Mouse (Mus musculus) cerebellum, postnatal 4 days (tissue): ENCODE results near the gene Atp6v0d1.
"Not testable (repeated sequence)": the region's sequence is repeated elsewhere in the genome, so short reads cannot be mapped to it uniquely, and the experiment has no call there.

Experiments
- DNase-seq, 2 experiments: peaks; one replicate each; pipeline ENCODE4 v3.0.0; 2022; ENCODE audit warnings: low spot score in 2 of 2, mixed read lengths in 1 of 2

Atp6v0d1 gene

GRCm38 (mm10) chr8:105565952-105566702 lies at the start of gene Atp6v0d1:
TSS of gene Atp6v0d1 (minus strand) at chr8:105566047.
- peak; percentile 95 to 98 for DNase-seq

DNA sequence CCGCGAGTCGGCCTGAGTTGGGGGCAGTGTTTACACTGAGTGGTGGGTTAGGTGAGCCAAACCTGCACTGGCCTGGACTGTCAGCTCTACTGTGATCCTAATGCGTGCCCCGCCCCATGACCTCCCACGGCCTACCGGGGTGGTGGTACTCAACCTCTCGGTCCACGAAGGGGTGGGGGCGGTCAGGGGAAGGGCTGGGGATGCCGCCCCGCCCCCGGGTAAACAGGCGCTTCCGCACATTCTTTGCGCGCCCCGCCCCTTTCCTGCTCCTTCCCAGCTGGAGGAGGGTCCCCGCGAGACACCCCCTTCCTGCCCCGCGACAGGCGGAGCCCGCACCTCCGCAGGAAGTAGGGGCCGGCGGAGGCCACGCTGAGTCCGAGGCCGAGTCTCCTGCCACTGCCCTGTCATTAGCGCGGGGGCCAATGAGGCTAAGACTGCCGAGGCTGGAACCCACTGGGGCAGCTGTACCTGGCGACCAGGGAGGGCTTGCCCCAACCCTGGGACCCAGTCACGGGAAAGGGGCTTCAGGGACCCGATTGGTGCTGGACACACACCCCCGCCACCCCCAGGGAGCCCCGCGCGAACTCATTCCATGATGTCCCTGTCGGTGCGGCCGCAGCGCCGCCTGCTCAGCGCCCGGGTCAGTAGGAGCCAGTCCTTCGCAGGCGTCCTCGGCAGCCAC lies 48.1 kb upstream of the Atp6v0d1 start:
- peak in 1 of 2 experiments; percentile 16 for DNase-seq

DNA sequence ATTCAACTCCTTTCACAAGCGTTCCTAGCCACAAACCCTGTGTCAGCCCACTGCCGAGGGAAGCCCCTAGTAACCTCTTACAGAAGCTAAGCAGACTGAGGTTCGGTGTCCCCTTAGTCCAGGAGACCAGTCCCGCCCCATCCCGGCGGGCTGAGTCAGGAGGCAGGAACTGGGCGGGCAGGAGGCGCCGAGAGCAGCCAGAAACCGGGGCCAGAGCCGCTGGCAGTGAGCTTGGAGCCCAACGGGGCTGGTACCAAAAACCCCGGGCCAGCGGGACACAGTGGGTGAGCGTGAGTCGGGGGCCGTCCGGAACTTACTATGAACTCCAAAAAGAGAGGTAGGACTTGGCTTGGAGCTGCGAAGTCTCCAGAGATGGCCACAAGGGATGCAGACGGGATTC lies 47.2 kb upstream of the Atp6v0d1 start:
- no peak for DNase-seq

DNA sequence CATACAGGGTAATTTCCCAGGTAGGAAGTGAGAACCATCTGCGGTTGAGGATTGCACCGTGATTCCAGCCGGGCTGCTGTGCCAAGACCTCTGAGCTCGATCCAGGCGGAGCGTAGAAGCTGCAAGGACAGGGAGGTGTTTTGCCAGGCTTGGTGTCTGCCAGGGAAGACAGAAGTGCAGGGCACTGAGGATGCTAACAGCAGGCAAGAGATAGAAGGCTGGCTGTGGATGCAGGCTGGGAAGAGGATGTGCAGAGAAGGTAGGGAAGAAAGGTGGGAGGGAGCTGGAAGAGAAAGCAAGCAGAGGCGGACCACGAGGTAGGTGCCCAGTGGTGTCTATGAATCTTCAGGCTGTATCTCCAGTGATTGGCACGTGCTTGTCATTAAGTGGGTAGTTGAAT lies 46.0 kb upstream of the Atp6v0d1 start:
- no peak for DNase-seq

DNA sequence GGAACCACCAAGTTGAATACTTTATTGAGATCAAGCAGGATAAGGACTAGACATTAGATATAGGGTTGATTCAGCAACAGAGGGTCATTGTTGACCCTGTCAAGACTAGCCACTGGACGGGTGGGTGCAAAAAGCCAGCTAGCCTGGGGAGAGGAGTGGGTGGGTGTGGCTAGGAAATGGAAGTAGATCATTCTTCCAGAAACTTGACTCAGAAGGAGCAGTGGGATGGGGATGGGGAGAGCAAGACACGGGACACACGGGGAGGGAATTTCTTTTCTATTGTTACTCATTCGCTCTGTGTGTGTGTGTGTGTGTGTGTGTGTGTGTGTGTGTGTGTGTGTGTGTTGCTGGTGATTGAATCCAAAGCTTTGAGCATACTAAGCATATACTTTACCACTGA lies 43.9 kb upstream of the Atp6v0d1 start:
- no peak for DNase-seq

- DNase-seq, result no peak
Observed at GRCm38 (mm10) chr8:105609355-105609754, 43.5 kb upstream of the Atp6v0d1 start.

DNA sequence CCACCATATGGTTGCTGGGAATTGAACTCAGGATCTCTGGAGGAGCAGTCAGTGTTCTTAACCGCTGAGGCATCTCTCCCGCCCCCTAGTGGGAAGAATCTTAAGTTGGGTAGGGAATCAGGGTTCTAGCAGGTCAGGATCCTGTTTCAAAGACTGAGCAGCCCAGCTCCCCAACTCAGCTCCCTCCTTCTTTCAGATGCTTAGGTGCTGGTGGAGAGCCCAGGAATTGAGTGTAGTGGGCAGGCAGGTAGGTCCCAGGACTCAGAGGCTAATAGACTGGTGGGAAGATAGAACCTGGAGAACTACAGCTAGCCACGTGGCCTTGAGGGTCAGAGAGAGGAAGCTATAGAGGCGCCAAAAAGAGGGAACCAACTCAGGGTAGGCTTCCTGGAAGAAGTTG lies 41.8 kb upstream of the Atp6v0d1 start:
- DNase-seq, result peak in 1 of 2 experiments; percentile 24

DNA sequence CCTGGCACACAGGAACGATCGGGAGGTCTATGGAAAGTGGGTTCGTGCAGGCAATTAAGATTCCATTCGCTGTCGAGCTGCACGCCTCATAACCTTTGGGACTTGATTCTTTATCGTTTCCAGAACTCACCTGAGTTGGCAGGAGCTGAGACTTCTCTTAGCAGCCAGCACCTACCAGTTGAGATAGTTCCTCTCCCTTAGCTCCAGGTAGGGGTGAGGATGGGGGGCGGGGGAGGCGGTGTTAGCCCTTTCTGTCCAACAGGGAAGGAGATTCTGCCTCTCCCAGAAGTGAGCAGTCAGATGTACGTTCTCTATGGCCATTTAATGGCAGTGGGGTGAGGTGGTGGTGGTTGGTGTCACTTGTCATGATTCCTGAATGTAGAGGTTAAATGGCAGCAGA lies 41.2 kb upstream of the Atp6v0d1 start:
- no peak for DNase-seq

DNA sequence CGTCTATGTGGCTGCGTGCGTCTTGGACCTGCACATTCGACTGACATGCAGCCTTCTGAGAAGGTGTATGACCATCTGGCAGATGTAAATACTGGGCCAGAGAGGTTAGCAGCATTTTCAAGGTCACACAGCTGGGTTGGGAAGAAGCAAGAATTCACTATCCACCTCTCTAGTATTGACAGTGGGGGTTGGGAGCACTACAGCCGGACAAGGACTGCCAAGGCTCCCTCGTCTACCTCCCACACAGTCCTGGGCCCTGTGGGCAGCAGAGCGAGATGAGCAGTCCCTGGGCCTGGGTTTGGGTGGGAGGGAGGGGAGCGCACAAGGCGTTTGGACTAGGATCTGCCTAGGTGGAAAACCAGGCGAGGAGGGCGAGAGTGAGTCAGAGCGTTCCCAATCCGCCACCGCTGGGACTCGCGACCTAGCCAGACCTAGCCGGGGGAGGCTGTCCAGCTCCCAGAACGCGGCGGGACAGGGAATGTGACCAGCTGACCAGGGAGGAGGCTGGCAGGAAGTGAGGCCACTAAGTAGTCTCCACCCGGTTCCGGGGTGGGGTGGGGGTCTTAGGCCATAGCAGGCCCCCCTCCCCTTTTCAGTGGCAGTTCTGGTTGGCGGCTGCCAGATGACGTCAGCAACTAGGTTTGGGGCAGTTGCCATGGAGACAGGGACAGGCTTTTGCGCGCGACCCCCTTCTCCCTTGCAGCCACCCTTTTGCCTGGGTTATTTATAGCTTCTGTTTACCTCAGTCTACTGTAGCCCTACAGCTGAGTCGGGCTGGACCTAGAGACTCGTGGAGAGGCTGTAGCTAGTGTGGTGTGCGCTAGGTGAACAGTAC lies 40.6 kb upstream of the Atp6v0d1 start:
- DNase-seq, result peak; percentile 72 to 81

GRCm38 (mm10) chr8:105605491-105606188 lies 39.8 kb upstream of the Atp6v0d1 start:
- peak in 1 of 2 experiments; percentile 36 for DNase-seq

DNA sequence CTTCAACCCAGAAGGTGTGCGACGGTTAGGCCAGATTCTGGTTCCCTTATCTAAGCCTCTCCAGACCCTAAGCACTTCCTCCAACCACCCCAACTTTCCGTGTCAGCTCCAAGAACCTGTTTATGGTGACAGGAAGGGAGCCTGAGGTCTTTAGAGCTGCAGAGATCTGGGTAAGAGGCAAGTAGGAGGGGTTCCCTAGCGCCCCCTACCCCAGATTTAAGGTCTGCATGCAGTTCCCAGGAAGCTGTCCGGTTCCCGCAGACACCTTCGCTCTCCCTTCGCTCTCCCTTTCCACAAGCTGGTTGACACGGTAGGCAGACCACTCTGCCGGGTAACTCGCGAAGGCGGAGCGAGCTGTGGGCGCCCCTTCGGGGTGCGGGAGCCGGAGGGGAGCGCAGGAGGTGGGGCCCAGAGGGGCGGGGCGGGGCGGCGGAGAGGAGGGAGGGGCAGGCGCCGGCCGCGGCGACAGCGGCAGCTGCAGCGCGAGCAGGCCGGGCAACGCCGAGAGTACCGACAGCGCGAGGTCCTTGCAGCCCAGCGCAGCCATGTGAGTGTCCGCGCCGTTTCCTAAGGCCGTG lies 39.0 kb upstream of the Atp6v0d1 start, which contains the start of gene Ripor1:
Gene Ripor1 (plus strand): TSS at position 452 of the 578 bp plus-strand sequence.
- peak; percentile 64 to 84 for DNase-seq

DNA sequence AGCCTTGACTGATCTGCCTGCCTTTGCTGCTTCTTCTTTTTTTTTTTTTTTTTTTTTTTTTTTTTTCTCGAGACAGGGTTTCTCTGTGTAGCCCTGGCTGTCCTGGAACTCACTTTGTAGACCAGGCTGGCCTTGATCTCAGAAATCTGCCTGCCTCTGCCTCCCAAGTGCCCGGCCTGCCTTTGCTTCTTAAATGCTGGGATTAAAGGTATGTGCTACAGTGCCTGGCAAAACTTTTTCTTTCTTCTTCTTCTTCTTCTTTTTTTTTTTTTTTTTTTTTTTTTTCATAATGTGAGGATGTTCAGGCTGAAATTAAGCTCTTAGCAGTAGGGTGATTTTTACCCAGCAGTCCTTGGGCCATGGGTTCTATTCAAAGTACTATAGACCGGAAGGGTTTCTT lies 36.7 kb upstream of the Atp6v0d1 start:
- DNase-seq, result not testable (repeated sequence)

DNA sequence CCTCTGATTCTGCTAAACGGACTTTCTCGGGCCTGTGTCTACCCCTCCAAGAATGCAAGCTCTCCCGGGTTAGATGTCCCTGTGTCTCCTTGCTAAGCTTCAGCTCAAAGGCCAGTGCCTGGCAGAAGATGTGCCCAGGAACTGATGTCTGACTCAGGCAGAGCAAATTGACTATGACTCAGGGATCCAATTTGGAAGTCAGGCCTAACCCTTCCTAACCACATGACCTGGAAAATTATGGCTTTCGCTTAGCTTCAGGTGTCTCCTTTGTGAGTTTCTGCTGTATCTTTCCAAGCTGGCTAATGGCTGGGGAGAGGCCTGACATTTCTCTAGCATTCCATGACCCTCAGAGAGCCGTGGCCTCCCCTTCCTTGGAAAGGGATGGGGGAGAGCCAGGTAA lies 35.5 kb upstream of the Atp6v0d1 start:
- DNase-seq, result no peak

DNA sequence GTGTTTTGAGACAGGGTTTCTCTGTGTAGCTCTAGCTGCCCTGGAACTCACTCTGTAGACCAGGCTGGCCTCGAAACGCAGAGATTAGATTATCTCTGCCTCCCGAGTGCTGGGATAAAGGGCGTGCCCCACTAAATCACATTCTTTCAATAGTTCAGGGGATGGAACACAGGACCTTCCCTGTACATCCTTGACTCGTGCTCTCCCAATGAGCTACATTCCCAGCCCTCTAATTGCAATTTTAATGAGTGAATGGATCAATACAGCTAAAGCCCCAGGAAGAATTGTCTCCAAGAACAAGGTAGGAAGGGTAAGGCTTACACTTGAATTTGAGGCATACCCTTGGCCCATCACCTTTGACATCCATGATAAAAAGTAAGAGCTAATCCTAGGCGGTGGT lies 32.9 kb upstream of the Atp6v0d1 start:
- no peak for DNase-seq

GRCm38 (mm10) chr8:105596362-105597034 lies 30.7 kb upstream of the Atp6v0d1 start:
- peak in 1 of 2 experiments; percentile 44 for DNase-seq

DNA sequence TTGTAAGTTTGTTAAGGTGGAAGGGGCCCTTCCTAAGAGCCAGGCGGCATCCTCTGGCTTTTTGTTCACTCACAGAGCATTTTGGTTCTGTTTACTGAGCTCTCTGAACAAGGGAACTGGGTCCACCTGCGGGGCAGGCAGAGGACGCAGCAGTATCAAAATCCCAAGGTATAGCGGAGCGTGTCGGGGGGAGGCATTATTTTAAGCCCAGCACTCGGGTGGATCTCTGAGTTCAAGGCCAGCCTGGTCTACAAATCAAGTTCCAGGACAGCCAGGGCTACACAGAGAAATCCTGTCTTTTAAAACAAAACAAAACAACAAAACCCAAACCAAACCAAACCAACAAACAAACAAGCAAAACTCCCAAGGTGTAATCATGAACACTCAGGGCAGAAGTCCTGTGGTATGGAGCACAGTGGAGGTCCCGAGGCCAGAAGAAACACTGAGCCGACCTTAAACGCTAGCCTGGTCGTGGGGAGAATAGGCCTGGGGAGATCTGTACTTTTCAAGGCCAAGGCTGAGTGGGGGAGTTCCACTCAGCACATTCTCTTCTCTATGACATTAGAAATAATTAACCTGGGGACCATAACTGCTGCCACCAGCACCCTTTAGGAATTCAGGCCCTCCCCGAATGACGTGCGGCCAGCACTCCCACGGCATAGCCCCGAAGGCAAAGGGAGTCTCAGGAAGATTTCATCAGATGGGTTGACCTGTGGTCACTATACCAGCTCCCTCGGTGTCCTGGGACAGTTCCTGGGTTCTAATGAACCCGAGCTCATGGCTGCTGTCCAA lies 28.8 kb upstream of the Atp6v0d1 start:
- DNase-seq, result no peak

GRCm38 (mm10) chr8:105593859-105594258 lies 28.0 kb upstream of the Atp6v0d1 start:
- DNase-seq, result no peak

- DNase-seq, result no peak
Observed at GRCm38 (mm10) chr8:105592431-105592830, 26.6 kb upstream of the Atp6v0d1 start.

DNA sequence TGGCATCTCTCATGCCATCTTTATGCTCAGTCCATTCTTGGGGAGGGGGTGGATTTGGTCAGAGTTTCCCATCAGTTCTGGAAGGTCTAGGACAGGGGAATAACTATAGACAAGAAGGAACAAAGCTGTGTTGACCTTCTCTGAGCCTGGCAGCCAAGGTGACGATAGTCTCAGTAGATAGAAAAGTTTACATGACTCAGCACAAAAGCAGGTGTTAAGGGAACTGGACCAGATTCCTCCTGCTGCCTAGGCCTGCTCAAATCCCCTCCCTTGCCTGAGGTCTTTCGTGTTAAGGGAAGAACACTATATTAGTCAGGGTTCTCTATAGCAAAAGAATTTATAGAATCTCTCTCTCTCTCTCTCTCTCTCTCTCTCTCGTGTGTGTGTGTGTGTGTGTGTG lies 13.9 kb upstream of the Atp6v0d1 start:
- no peak for DNase-seq

GRCm38 (mm10) chr8:105575538-105575937 lies 9.7 kb upstream of the Atp6v0d1 start:
- DNase-seq, result no peak
